Mouse (Mus musculus) megakaryocyte, embryonic 14.5 days (primary cell): Measurements from ENCODE around the gene Brd7.

Source experiments
- FLI1 ChIP-seq: IDR thresholded peaks from 2 replicates; pipeline ENCODE4 v1.6.1; 2012; ENCODE audit warnings: low read length, inconsistent platforms, mixed read lengths
- GATA1 ChIP-seq: IDR thresholded peaks from 3 replicates; pipeline ENCODE4 v1.6.1; 2012; ENCODE audit warnings: mixed read lengths, low read length, inconsistent platforms, borderline replicate concordance

GRCm38 (mm10) chr8:88387874-88388273, 25.9 kb upstream of the Brd7 start:
- TF ChIP-seq GATA1 (no peak), FLI1 (no peak)
